Mouse (Mus musculus): ENCODE measurements around the gene Ngb.

DNA sequence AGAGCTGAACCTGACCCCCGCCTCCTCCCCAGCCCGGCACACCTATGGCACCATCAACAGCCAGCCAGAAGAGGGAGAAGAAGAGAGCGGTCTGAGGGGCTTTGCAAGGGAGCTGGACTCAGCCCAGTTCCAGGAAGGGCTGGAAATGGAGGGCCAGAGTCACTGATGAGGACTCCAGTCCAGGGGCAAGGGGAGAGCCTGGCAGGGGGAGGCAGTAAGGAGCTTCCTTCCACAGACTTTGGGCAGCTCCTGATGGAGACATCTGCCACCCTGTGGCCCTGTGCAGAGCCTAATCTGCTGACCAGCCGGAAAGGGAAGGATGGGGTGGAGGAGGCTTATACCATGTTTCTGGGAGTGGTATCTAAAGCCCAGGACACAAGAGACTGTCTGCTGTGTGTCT is 13.1 kb downstream of the Ngb start:
- no peak for TF ChIP-seq CTCF (conservative IDR thresholded peaks at IDR 0.05; ENCODE audit: low read length)
- TF ChIP-seq POU5F1 (IDR thresholded peaks at IDR 0.05; ENCODE audit: borderline replicate concordance, low read length) = no peak
- TF ChIP-seq NANOG (IDR thresholded peaks at IDR 0.05; ENCODE audit: borderline replicate concordance, low read length) = no peak
